Mouse (Mus musculus): ENCODE measurements at regions not wholly inside any gene's neighbourhood (a gene's known extent, or its start where the extent isn't known, plus 50 kb on each side); places are given as distances from the start of the nearest gene placed in this dataset.
A peak's percentile ranks its signal among the peaks of the same experiment; 100 is the strongest.

DNA sequence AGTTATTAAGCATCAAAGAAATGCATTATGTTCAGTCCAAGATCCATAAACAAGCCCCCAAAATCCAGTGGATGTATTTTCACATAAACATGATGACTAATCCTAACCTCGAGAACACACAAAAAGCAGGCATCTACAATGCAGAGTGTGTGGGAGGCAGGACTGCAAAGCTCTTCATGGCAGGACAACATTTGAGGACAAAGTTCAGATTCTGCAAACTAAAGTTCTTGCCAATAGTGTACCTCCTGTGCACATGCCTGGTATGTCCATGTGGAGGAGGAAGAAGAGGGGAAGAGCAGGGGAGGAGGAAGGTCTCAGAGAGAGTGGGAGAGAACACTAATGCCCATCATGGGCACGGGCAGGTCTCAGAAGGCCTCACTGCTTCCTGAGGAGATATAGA is 72.6 kb upstream of the Irs2 start:
- 78% methylated on average over 2 of the region's 2 CpGs for WGBS
- H3K27ac ChIP-seq: no peak overlapping the region
- H3K9ac ChIP-seq (replicated peaks; ENCODE audit: low read length): no peak overlapping the region
- TF ChIP-seq CTCF (IDR thresholded peaks at IDR 0.05; ENCODE audit: low read depth): no peak
- ATAC-seq (no peak), DNase-seq (ENCODE audit: low spot score) (no peak)
- H3K4me1 ChIP-seq (ENCODE audit: insufficient read depth, low read length): no peaks in the 10 kb centered on the region
- H3K9me3 ChIP-seq (ENCODE audit: low read length): no peaks in the 10 kb centered on the region
- no peaks in the 10 kb centered on the region for H3K36me3 ChIP-seq (ENCODE audit: insufficient read depth, low read length)
- no peak overlapping the region for H3K4me2 ChIP-seq (ENCODE audit: low read depth, low read length)
- no peaks in the 10 kb centered on the region for H3K27me3 ChIP-seq (ENCODE audit: insufficient read depth, low read length)
- H3K4me3 ChIP-seq (ENCODE audit: low read length): no peak overlapping the region

- TF ChIP-seq CTCF (IDR thresholded peaks at IDR 0.05; ENCODE audit: low read depth): no peak
- no peak for ATAC-seq
- WGBS: 86% methylated on average over 11 of the region's 11 CpGs
- DNase-seq (ENCODE audit: low spot score): no peak
- Histone ChIP-seq H3K4me1 (ENCODE audit: insufficient read depth, low read length) (no peaks in the 10 kb centered on the region), H3K27me3 (ENCODE audit: insufficient read depth, low read length) (no peaks in the 10 kb centered on the region), H3K36me3 (ENCODE audit: insufficient read depth, low read length) (no peaks in the 10 kb centered on the region), H3K4me3 (ENCODE audit: low read length) (no peak overlapping the region), H3K4me2 (ENCODE audit: low read depth, low read length) (no peak overlapping the region), H3K9me3 (ENCODE audit: low read length) (no peaks in the 10 kb centered on the region), H3K9ac (replicated peaks; ENCODE audit: low read length) (no peak overlapping the region), H3K27ac (no peak overlapping the region)
Measured at GRCm38 (mm10) chr8:11079805-11080204, 71.5 kb upstream of the Irs2 start.

DNA sequence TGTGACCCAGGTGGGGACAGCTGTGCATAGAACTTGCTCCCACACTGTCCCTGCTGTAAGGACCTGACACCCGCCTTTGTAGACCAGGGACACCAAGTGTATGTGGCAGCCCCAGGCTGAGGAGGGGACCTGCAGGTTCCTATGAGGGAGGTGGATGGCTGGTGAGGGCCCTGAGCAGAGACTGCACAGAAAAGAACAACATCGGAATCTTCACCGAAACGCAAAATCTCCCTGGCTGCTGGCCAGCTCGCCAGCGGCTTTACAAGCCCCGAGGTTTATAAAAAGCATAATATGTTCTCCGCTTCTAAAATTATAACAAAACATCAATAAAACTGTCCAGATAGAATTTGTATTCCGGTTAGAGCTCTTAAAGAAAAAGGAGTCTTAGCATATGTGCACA is 68.9 kb upstream of the Irs2 start:
- DNase-seq (ENCODE audit: low spot score) (peak; percentile 36), ATAC-seq (no peak)
- H3K27me3 ChIP-seq (ENCODE audit: insufficient read depth, low read length): no peaks in the 10 kb centered on the region
- H3K36me3 ChIP-seq (ENCODE audit: insufficient read depth, low read length): no peaks in the 10 kb centered on the region
- no peaks in the 10 kb centered on the region for H3K9me3 ChIP-seq (ENCODE audit: low read length)
- WGBS: 58% methylated on average over 9 of the region's 9 CpGs
- H3K4me2 ChIP-seq (ENCODE audit: low read depth, low read length): peak overlapping the region; percentile 19; the same call in 1 of the 2 replicates
- H3K27ac ChIP-seq: no peak overlapping the region
- no peak overlapping the region for H3K9ac ChIP-seq (replicated peaks; ENCODE audit: low read length)
- no peak for TF ChIP-seq CTCF (IDR thresholded peaks at IDR 0.05; ENCODE audit: low read depth)
- H3K4me3 ChIP-seq (ENCODE audit: low read length): no peak overlapping the region
- H3K4me1 ChIP-seq (ENCODE audit: insufficient read depth, low read length): no peaks in the 10 kb centered on the region

- no peak overlapping the region for H3K27ac ChIP-seq
- H3K4me1 ChIP-seq (ENCODE audit: insufficient read depth, low read length): no peaks in the 10 kb centered on the region
- 64% methylated on average over 2 of the region's 2 CpGs for WGBS
- H3K4me3 ChIP-seq (ENCODE audit: low read length): no peak overlapping the region
- no peaks in the 10 kb centered on the region for H3K9me3 ChIP-seq (ENCODE audit: low read length)
- H3K36me3 ChIP-seq (ENCODE audit: insufficient read depth, low read length): no peaks in the 10 kb centered on the region
- no peak overlapping the region for H3K4me2 ChIP-seq (ENCODE audit: low read depth, low read length)
- TF ChIP-seq CTCF (IDR thresholded peaks at IDR 0.05; ENCODE audit: low read depth): peak; percentile 39
- no peaks in the 10 kb centered on the region for H3K27me3 ChIP-seq (ENCODE audit: insufficient read depth, low read length)
- ATAC-seq: no peak
- no peak for DNase-seq (ENCODE audit: low spot score)
- H3K9ac ChIP-seq (replicated peaks; ENCODE audit: low read length): no peak overlapping the region
Measured at GRCm38 (mm10) chr8:11071162-11071561, 62.9 kb upstream of the Irs2 start.

DNA sequence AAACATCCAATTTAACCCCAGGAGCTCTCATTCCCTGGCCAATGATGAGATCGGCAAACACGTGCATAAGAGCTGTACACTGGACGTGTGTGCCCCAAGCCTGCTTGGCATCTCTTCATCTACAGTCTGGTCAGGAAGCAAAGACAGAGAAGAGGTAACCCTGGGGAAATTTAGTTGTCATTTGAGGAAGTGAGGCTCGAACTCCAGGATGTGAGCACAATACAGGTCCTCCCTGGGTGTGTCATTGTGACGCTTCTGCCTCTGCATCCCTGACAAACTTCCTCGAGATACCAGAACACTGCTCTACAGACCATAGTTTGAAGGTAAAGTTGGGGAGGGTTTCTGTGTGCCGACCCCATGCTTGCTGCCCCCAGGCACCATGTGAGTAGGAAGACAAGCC is 59.2 kb upstream of the Irs2 start:
- no peaks in the 10 kb centered on the region for H3K9me3 ChIP-seq (ENCODE audit: low read length)
- H3K9ac ChIP-seq (replicated peaks; ENCODE audit: low read length): no peak overlapping the region
- H3K36me3 ChIP-seq (ENCODE audit: insufficient read depth, low read length): no peaks in the 10 kb centered on the region
- TF ChIP-seq CTCF (IDR thresholded peaks at IDR 0.05; ENCODE audit: low read depth): no peak
- no peak overlapping the region for H3K4me2 ChIP-seq (ENCODE audit: low read depth, low read length)
- H3K27me3 ChIP-seq (ENCODE audit: insufficient read depth, low read length): no peaks in the 10 kb centered on the region
- H3K27ac ChIP-seq: no peak overlapping the region
- 81% methylated on average over 7 of the region's 7 CpGs for WGBS
- ATAC-seq (no peak), DNase-seq (ENCODE audit: low spot score) (no peak)
- H3K4me3 ChIP-seq (ENCODE audit: low read length): no peak overlapping the region
- no peaks in the 10 kb centered on the region for H3K4me1 ChIP-seq (ENCODE audit: insufficient read depth, low read length)

GRCm38 (mm10) chr8:11065990-11066389 is 57.7 kb upstream of the Irs2 start:
- H3K36me3 ChIP-seq (ENCODE audit: insufficient read depth, low read length): no peaks in the 10 kb centered on the region
- TF ChIP-seq CTCF (IDR thresholded peaks at IDR 0.05; ENCODE audit: low read depth): no peak
- no peak for DNase-seq (ENCODE audit: low spot score)
- no peaks in the 10 kb centered on the region for H3K9me3 ChIP-seq (ENCODE audit: low read length)
- H3K9ac ChIP-seq (replicated peaks; ENCODE audit: low read length): no peak overlapping the region
- 89% methylated on average over 9 of the region's 9 CpGs for WGBS
- H3K27ac ChIP-seq: no peak overlapping the region
- no peak for ATAC-seq
- H3K4me3 ChIP-seq (ENCODE audit: low read length): no peak overlapping the region
- H3K27me3 ChIP-seq (ENCODE audit: insufficient read depth, low read length): no peaks in the 10 kb centered on the region
- H3K4me2 ChIP-seq (ENCODE audit: low read depth, low read length): no peak overlapping the region
- H3K4me1 ChIP-seq (ENCODE audit: insufficient read depth, low read length): no peaks in the 10 kb centered on the region

DNA sequence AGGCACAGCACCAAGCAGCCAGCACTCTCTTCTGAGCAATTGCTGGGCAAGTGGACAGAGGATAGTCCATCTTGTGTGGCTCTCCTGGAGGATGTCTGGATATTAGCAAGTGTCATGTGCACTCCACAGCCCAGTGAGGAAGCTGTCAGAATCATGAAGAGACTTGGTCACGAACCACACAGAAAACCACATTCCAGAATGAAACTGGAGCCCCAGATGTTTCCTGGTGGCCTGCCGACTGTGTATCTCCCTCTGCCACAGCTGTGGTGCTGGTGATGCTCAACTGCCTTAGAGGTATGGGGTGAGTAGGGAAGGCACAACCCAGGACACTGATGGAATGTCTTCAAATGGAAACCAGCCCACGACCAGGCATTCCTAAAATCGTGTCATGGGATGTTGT is 57.0 kb upstream of the Irs2 start:
- Histone ChIP-seq H3K36me3 (ENCODE audit: insufficient read depth, low read length) (no peaks in the 10 kb centered on the region), H3K4me1 (ENCODE audit: insufficient read depth, low read length) (no peaks in the 10 kb centered on the region), H3K9ac (replicated peaks; ENCODE audit: low read length) (no peak overlapping the region), H3K4me2 (ENCODE audit: low read depth, low read length) (no peak overlapping the region), H3K27ac (no peak overlapping the region), H3K27me3 (ENCODE audit: insufficient read depth, low read length) (no peaks in the 10 kb centered on the region), H3K4me3 (ENCODE audit: low read length) (no peak overlapping the region), H3K9me3 (ENCODE audit: low read length) (no peaks in the 10 kb centered on the region)
- ATAC-seq (no peak), DNase-seq (ENCODE audit: low spot score) (no peak)
- no peak for TF ChIP-seq CTCF (IDR thresholded peaks at IDR 0.05; ENCODE audit: low read depth)
- 88% methylated on average over 4 of the region's 4 CpGs for WGBS
